Mouse (Mus musculus) MEL (cell line): ENCODE data around the gene Ror1.

Experiments used
- CTCF ChIP-seq, 3 experiments: IDR thresholded peaks in 2 of 3; conservative IDR thresholded peaks in 1 of 3; 2 replicates each; pipeline ENCODE4 v1.5.1; 2011 to 2012; ENCODE audit warnings: low read length in 3 of 3, low read depth in 2 of 3, mild to moderate bottlenecking in 2 of 3, improper control_type of control experiment in 1 of 3, inconsistent platforms in 1 of 3, mixed read lengths in 1 of 3, moderate library complexity in 1 of 3; ENCODE audit not compliant: control insufficient read depth in 1 of 3, insufficient read depth in 1 of 3, poor library complexity in 1 of 3, severe bottlenecking in 1 of 3
- EP300 ChIP-seq, 2 experiments: IDR thresholded peaks; 2 replicates each; pipeline ENCODE4 v1.6.1; 2011; ENCODE audit warnings: improper control_type of control experiment in 2 of 2, low read length in 2 of 2, low read depth in 1 of 2, mild to moderate bottlenecking in 1 of 2
- KAT2A ChIP-seq: conservative IDR thresholded peaks from 2 replicates; pipeline ENCODE4 v1.6.1; 2012; ENCODE audit warnings: low read depth, low read length, improper control_type of control experiment, inconsistent platforms
- MEF2A ChIP-seq: IDR thresholded peaks from 2 replicates; pipeline ENCODE4 v1.6.1; 2014; ENCODE audit warnings: low read depth, mild to moderate bottlenecking, inconsistent platforms, low read length, improper control_type of control experiment; ENCODE audit not compliant: poor library complexity, insufficient replicate concordance, severe bottlenecking; ENCODE audit errors: extremely low read depth
- SMC3 ChIP-seq: IDR thresholded peaks from 2 replicates; pipeline ENCODE4 v1.6.1; 2011; ENCODE audit warnings: low read depth, low read length, improper control_type of control experiment
- TCF12 ChIP-seq: IDR thresholded peaks from 2 replicates; pipeline ENCODE4 v1.6.1; 2014; ENCODE audit warnings: low read depth, mild to moderate bottlenecking, inconsistent platforms, low read length, improper control_type of control experiment, moderate library complexity

DNA sequence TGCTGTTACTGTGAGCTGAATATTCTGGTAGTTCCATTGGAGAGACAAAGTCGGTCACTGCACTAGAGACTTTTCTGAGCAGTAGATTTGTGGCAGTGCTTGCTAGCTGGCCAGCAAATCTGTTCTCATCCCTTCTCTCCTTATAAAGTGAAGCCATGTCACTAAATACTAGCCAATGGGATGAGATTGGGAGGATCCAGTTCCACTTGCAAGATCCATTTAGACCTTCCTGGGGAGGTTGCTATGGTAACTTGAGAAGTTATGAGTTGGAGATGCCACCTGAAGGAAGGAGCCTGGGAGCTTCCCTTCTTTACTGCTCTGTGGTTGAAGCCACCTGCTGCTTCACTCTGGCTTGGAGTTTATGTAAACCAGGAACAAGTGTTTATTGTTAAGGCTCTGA is 8.7 kb downstream of the Ror1 start:
- TF ChIP-seq CTCF (IDR thresholded peaks at IDR 0.05 in 2 of 3, conservative IDR thresholded peaks at IDR 0.05 in 1 of 3; ENCODE audit: control insufficient read depth in 1 of 3, insufficient read depth in 1 of 3, low read depth in 2 of 3, low read length in 3 of 3, poor library complexity in 1 of 3, severe bottlenecking in 1 of 3) (no peak), TCF12 (no peak), SMC3 (no peak), KAT2A (no peak), MEF2A (no peak), EP300 (IDR thresholded peaks at IDR 0.05; ENCODE audit: low read depth in 1 of 2, low read length in 2 of 2) (no peak)
